Mouse (Mus musculus): ENCODE data around the gene Clba1. TPM values are rescaled to one million over a fixed set of nuclear protein-coding genes. Genes with fewer than 3 reads are reported as not detected.
"Not testable (repeated sequence)": the region's sequence is repeated elsewhere in the genome, so short reads cannot be mapped to it uniquely, and the experiment has no call there.

Gene Clba1
- polyA plus RNA-seq, 1 experiment from 2014 or later: 13.0 TPM

- peaks cover 7% of the 10 kb centered on the region; the same call in 1 of the 2 replicates for H3K4me1 ChIP-seq (ENCODE audit: control insufficient read depth, insufficient read depth, low read length)
- H3K27ac ChIP-seq (ENCODE audit: low read depth, low read length): no peak overlapping the region
- no peak overlapping the region for H3K4me3 ChIP-seq (ENCODE audit: low read depth, low read length)
- H3K4me2 ChIP-seq: no peak overlapping the region
- no peak overlapping the region for H3K9ac ChIP-seq (ENCODE audit: low read depth, low read length)
- H3K36me3 ChIP-seq (ENCODE audit: control insufficient read depth, insufficient read depth, low read length): 0 out of 2 replicates have a peak, but pooled peaks cover 4% of the 10 kb centered on the region
- WGBS (ENCODE audit: insufficient replicate concordance): 55% methylated on average over 2 of the region's 2 CpGs
- H3K9me3 ChIP-seq (replicated peaks; ENCODE audit: control insufficient read depth, low read length): no peaks in the 10 kb centered on the region
- H3K27me3 ChIP-seq (ENCODE audit: control insufficient read depth, insufficient read depth, low read length): no peaks in the 10 kb centered on the region
- no peak for ATAC-seq (replicated peaks; ENCODE audit: insufficient number of reproducible peaks, low FRiP score, low TSS enrichment)
Measured at GRCm38 (mm10) chr12:112835046-112835445, 26.3 kb downstream of the Clba1 start.

GRCm38 (mm10) chr12:112840209-112841086 lies 31.7 kb downstream of the Clba1 start:
- Histone ChIP-seq H3K4me3 (ENCODE audit: low read depth, low read length) (no peak overlapping the region), H3K4me2 (no peak overlapping the region), H3K27ac (ENCODE audit: low read depth, low read length) (no peak overlapping the region), H3K36me3 (ENCODE audit: control insufficient read depth, insufficient read depth, low read length) (no peaks in the 10 kb centered on the region), H3K27me3 (ENCODE audit: control insufficient read depth, insufficient read depth, low read length) (no peaks in the 10 kb centered on the region), H3K4me1 (ENCODE audit: control insufficient read depth, insufficient read depth, low read length) (no peaks in the 10 kb centered on the region), H3K9me3 (replicated peaks; ENCODE audit: control insufficient read depth, low read length) (no peaks in the 10 kb centered on the region), H3K9ac (ENCODE audit: low read depth, low read length) (no peak overlapping the region)
- WGBS (ENCODE audit: insufficient replicate concordance): 67% methylated on average over 25 of the region's 25 CpGs
- no peak for ATAC-seq (replicated peaks; ENCODE audit: insufficient number of reproducible peaks, low FRiP score, low TSS enrichment)

GRCm38 (mm10) chr12:112841338-112841892 lies 32.7 kb downstream of the Clba1 start:
- not testable (repeated sequence) for H3K27me3 ChIP-seq (ENCODE audit: control insufficient read depth, insufficient read depth, low read length)

GRCm38 (mm10) chr12:112842128-112842527 lies 33.4 kb downstream of the Clba1 start:
- H3K4me1 ChIP-seq (ENCODE audit: control insufficient read depth, insufficient read depth, low read length); H3K4me2 ChIP-seq; H3K9ac ChIP-seq (ENCODE audit: low read depth, low read length); H3K4me3 ChIP-seq (ENCODE audit: low read depth, low read length); H3K27me3 ChIP-seq (ENCODE audit: control insufficient read depth, insufficient read depth, low read length); H3K27ac ChIP-seq (ENCODE audit: low read depth, low read length); H3K9me3 ChIP-seq (replicated peaks; ENCODE audit: control insufficient read depth, low read length); ATAC-seq (replicated peaks; ENCODE audit: insufficient number of reproducible peaks, low FRiP score, low TSS enrichment); H3K36me3 ChIP-seq (ENCODE audit: control insufficient read depth, insufficient read depth, low read length): not testable (repeated sequence)
- 82% methylated on average over 2 of the region's 2 CpGs for WGBS (ENCODE audit: insufficient replicate concordance)

More at GRCm38 (mm10) chr12:112841338-112841892, 32.7 kb downstream of the Clba1 start:
- not testable (repeated sequence) for H3K4me2 ChIP-seq; H3K4me3 ChIP-seq (ENCODE audit: low read depth, low read length); H3K9ac ChIP-seq (ENCODE audit: low read depth, low read length); ATAC-seq (replicated peaks; ENCODE audit: insufficient number of reproducible peaks, low FRiP score, low TSS enrichment); H3K9me3 ChIP-seq (replicated peaks; ENCODE audit: control insufficient read depth, low read length); H3K27ac ChIP-seq (ENCODE audit: low read depth, low read length); H3K4me1 ChIP-seq (ENCODE audit: control insufficient read depth, insufficient read depth, low read length); H3K36me3 ChIP-seq (ENCODE audit: control insufficient read depth, insufficient read depth, low read length)
- 73% methylated on average over 4 of the region's 4 CpGs for WGBS (ENCODE audit: insufficient replicate concordance)

- H3K9ac ChIP-seq (ENCODE audit: low read depth, low read length): no peak overlapping the region
- H3K4me3 ChIP-seq (ENCODE audit: low read depth, low read length): no peak overlapping the region
- H3K9me3 ChIP-seq (replicated peaks; ENCODE audit: control insufficient read depth, low read length): no peaks in the 10 kb centered on the region
- no peak overlapping the region for H3K4me2 ChIP-seq
- H3K27ac ChIP-seq (ENCODE audit: low read depth, low read length): no peak overlapping the region
- 0 out of 2 replicates have a peak, but pooled peaks have one; percentile 42 for ATAC-seq (replicated peaks; ENCODE audit: insufficient number of reproducible peaks, low FRiP score, low TSS enrichment)
- no peaks in the 10 kb centered on the region for H3K27me3 ChIP-seq (ENCODE audit: control insufficient read depth, insufficient read depth, low read length)
- 14% methylated on average over 3 of the region's 3 CpGs for WGBS (ENCODE audit: insufficient replicate concordance)
- no peaks in the 10 kb centered on the region for H3K4me1 ChIP-seq (ENCODE audit: control insufficient read depth, insufficient read depth, low read length)
- no peaks in the 10 kb centered on the region for H3K36me3 ChIP-seq (ENCODE audit: control insufficient read depth, insufficient read depth, low read length)
Measured at GRCm38 (mm10) chr12:112843803-112844202, 35.1 kb downstream of the Clba1 start.

GRCm38 (mm10) chr12:112847880-112848279 lies 39.1 kb downstream of the Clba1 start:
- Histone ChIP-seq H3K4me3 (ENCODE audit: low read depth, low read length) (no peak overlapping the region), H3K4me1 (ENCODE audit: control insufficient read depth, insufficient read depth, low read length) (peaks cover 4% of the 10 kb centered on the region; the same call in 1 of the 2 replicates), H3K4me2 (no peak overlapping the region), H3K27me3 (ENCODE audit: control insufficient read depth, insufficient read depth, low read length) (0 out of 2 replicates have a peak, but pooled peaks cover 3% of the 10 kb centered on the region), H3K9ac (ENCODE audit: low read depth, low read length) (no peak overlapping the region), H3K9me3 (replicated peaks; ENCODE audit: control insufficient read depth, low read length) (no peaks in the 10 kb centered on the region), H3K27ac (ENCODE audit: low read depth, low read length) (no peak overlapping the region), H3K36me3 (ENCODE audit: control insufficient read depth, insufficient read depth, low read length) (no peaks in the 10 kb centered on the region)
- ATAC-seq (replicated peaks; ENCODE audit: insufficient number of reproducible peaks, low FRiP score, low TSS enrichment): no peak
- WGBS (ENCODE audit: insufficient replicate concordance): 88% methylated on average over 2 of the region's 2 CpGs

- no peak for ATAC-seq (replicated peaks; ENCODE audit: insufficient number of reproducible peaks, low FRiP score, low TSS enrichment)
- no peak overlapping the region for H3K4me2 ChIP-seq
- WGBS (ENCODE audit: insufficient replicate concordance): 79% methylated on average over 11 of the region's 11 CpGs
- no peak overlapping the region for H3K27ac ChIP-seq (ENCODE audit: low read depth, low read length)
- 0 out of 2 replicates have a peak, but pooled peaks cover 3% of the 10 kb centered on the region for H3K27me3 ChIP-seq (ENCODE audit: control insufficient read depth, insufficient read depth, low read length)
- no peaks in the 10 kb centered on the region for H3K36me3 ChIP-seq (ENCODE audit: control insufficient read depth, insufficient read depth, low read length)
- no peak overlapping the region for H3K9ac ChIP-seq (ENCODE audit: low read depth, low read length)
- peaks cover 4% of the 10 kb centered on the region; the same call in 1 of the 2 replicates for H3K4me1 ChIP-seq (ENCODE audit: control insufficient read depth, insufficient read depth, low read length)
- H3K4me3 ChIP-seq (ENCODE audit: low read depth, low read length): no peak overlapping the region
- H3K9me3 ChIP-seq (replicated peaks; ENCODE audit: control insufficient read depth, low read length): no peaks in the 10 kb centered on the region
Measured at GRCm38 (mm10) chr12:112849235-112850022, 40.7 kb downstream of the Clba1 start.

GRCm38 (mm10) chr12:112850344-112850743 lies 41.6 kb downstream of the Clba1 start:
- H3K27ac ChIP-seq (ENCODE audit: low read depth, low read length): no peak overlapping the region
- no peak overlapping the region for H3K4me3 ChIP-seq (ENCODE audit: low read depth, low read length)
- 0 out of 2 replicates have a peak, but pooled peaks cover 3% of the 10 kb centered on the region for H3K27me3 ChIP-seq (ENCODE audit: control insufficient read depth, insufficient read depth, low read length)
- ATAC-seq (replicated peaks; ENCODE audit: insufficient number of reproducible peaks, low FRiP score, low TSS enrichment): no peak
- no peak overlapping the region for H3K9ac ChIP-seq (ENCODE audit: low read depth, low read length)
- 82% methylated on average over 9 of the region's 9 CpGs for WGBS (ENCODE audit: insufficient replicate concordance)
- H3K36me3 ChIP-seq (ENCODE audit: control insufficient read depth, insufficient read depth, low read length): no peaks in the 10 kb centered on the region
- no peak overlapping the region for H3K4me2 ChIP-seq
- H3K4me1 ChIP-seq (ENCODE audit: control insufficient read depth, insufficient read depth, low read length): peaks cover 4% of the 10 kb centered on the region; the same call in 1 of the 2 replicates
- H3K9me3 ChIP-seq (replicated peaks; ENCODE audit: control insufficient read depth, low read length): no peaks in the 10 kb centered on the region

Data from heart, embryonic 11.5 days (tissue).